Mouse (Mus musculus): ENCODE measurements around the gene Usp20. TPM values are rescaled to one million over a fixed set of nuclear protein-coding genes. Genes with fewer than 3 reads are reported as not detected.
A peak's percentile ranks its signal among the peaks of the same experiment; 100 is the strongest.

Usp20 gene
- total and polyA plus RNA-seq, 3 experiments = 3.4 to 13.8 (median 12.0) TPM

GRCm38 (mm10) chr2:30995432-30995996, 13.4 kb downstream of the Usp20 start:
- H3K27ac ChIP-seq (ENCODE audit: insufficient read depth, low read depth) = no peak overlapping the region
- no peak for TF ChIP-seq EP300 (IDR thresholded peaks at IDR 0.05; ENCODE audit: low read length)
- no peak for TF ChIP-seq NELFE (IDR thresholded peaks at IDR 0.05; ENCODE audit: low read depth, low read length)
- no peak for TF ChIP-seq CTCF (conservative IDR thresholded peaks at IDR 0.05 in 1 of 2, IDR thresholded peaks at IDR 0.05 in 1 of 2; ENCODE audit: low read depth in 2 of 2, low read length in 2 of 2)
- TF ChIP-seq SIN3A (IDR thresholded peaks at IDR 0.05; ENCODE audit: low read length) = no peak
- no peak for TF ChIP-seq JUN (IDR thresholded peaks at IDR 0.05; ENCODE audit: insufficient read depth, low read depth, low read length)
- no peak for TF ChIP-seq ELF1 (IDR thresholded peaks at IDR 0.05; ENCODE audit: low read depth, low read length)
- no peaks in the 10 kb centered on the region for H3K27me3 ChIP-seq (replicated peaks)
- no peak overlapping the region for H3K9ac ChIP-seq (ENCODE audit: insufficient read depth, low read depth)
- dilution Hi-C loops (cut with MboI; ENCODE audit: extremely low pct_ligation_motif_present, extremely low pct_unique_long_range_greater_than_20kb, low sequenced_read_pairs) = no loop called here
- peaks cover 3% of the 10 kb centered on the region for H3K9me3 ChIP-seq (replicated peaks; ENCODE audit: low read length)
- H3K36me3 ChIP-seq (replicated peaks in 1 of 2; ENCODE audit: control insufficient read depth in 1 of 2, insufficient read depth in 1 of 2, low read length in 1 of 2) = peaks cover 13 to 35% of the 10 kb centered on the region in 2 experiments
- H3K4me3 ChIP-seq (replicated peaks in 1 of 3; ENCODE audit: low read depth in 2 of 3, low read length in 2 of 3, poor library complexity in 1 of 3) = peak overlapping the region in 2 of 3 experiments; percentile 15 to 31
- H3K4me2 ChIP-seq (ENCODE audit: insufficient read depth, low read depth, poor library complexity, severe bottlenecking) = no peak overlapping the region
- no peaks in the 10 kb centered on the region for H3K4me1 ChIP-seq (ENCODE audit: control insufficient read depth in 1 of 2, insufficient read depth in 2 of 2)
- DNase-seq (ENCODE audit: extremely low read depth) = no peak
- H3K79me2 ChIP-seq (replicated peaks; ENCODE audit: control insufficient read depth, extremely low read depth, insufficient read depth, poor library complexity, severe bottlenecking) = no peaks in the 10 kb centered on the region
- in situ Hi-C loops (cut with MboI; ENCODE audit: low pct_ligation_motif_present, low pct_unique_long_range_greater_than_20kb, low sequenced_read_pairs) = no loop called here

- Histone ChIP-seq H3K4me1 (ENCODE audit: control insufficient read depth in 1 of 2, insufficient read depth in 2 of 2) (no peaks in the 10 kb centered on the region), H3K4me2 (ENCODE audit: insufficient read depth, low read depth, poor library complexity, severe bottlenecking) (no peak overlapping the region), H3K79me2 (replicated peaks; ENCODE audit: control insufficient read depth, extremely low read depth, insufficient read depth, poor library complexity, severe bottlenecking) (no peaks in the 10 kb centered on the region), H3K4me3 (replicated peaks in 1 of 3; ENCODE audit: low read depth in 2 of 3, low read length in 2 of 3, poor library complexity in 1 of 3) (no peak overlapping the region), H3K27ac (ENCODE audit: insufficient read depth, low read depth) (no peak overlapping the region), H3K9ac (ENCODE audit: insufficient read depth, low read depth) (no peak overlapping the region), H3K27me3 (replicated peaks) (no peaks in the 10 kb centered on the region), H3K9me3 (replicated peaks; ENCODE audit: low read length) (no peaks in the 10 kb centered on the region), H3K36me3 (replicated peaks in 1 of 2; ENCODE audit: control insufficient read depth in 1 of 2, insufficient read depth in 1 of 2, low read length in 1 of 2) (peaks cover 31 to 45% of the 10 kb centered on the region in 2 experiments)
- dilution Hi-C loops (cut with MboI; ENCODE audit: extremely low pct_ligation_motif_present, extremely low pct_unique_long_range_greater_than_20kb, low sequenced_read_pairs) = no loop called here
- TF ChIP-seq MAFK (IDR thresholded peaks at IDR 0.05; ENCODE audit: insufficient replicate concordance, low read length) (no peak), MYC (IDR thresholded peaks at IDR 0.05; ENCODE audit: low read depth, low read length) (no peak), ZC3H11A (IDR thresholded peaks at IDR 0.05; ENCODE audit: low read depth, low read length) (no peak), CHD1 (IDR thresholded peaks at IDR 0.05; ENCODE audit: low read depth, low read length) (no peak), HCFC1 (IDR thresholded peaks at IDR 0.05; ENCODE audit: low read depth, low read length) (no peak), JUN (IDR thresholded peaks at IDR 0.05; ENCODE audit: insufficient read depth, low read depth, low read length) (no peak), USF2 (conservative IDR thresholded peaks at IDR 0.05; ENCODE audit: low read depth, low read length) (no peak), SMC3 (IDR thresholded peaks at IDR 0.05; ENCODE audit: low read depth, low read length) (no peak), NELFE (IDR thresholded peaks at IDR 0.05; ENCODE audit: low read depth, low read length) (no peak), NRF1 (IDR thresholded peaks at IDR 0.05; ENCODE audit: low read depth, low read length) (no peak), RCOR1 (conservative IDR thresholded peaks at IDR 0.05; ENCODE audit: low read depth, low read length) (no peak), TBP (conservative IDR thresholded peaks at IDR 0.05; ENCODE audit: low read depth, low read length) (no peak), KAT2A (IDR thresholded peaks at IDR 0.05; ENCODE audit: insufficient replicate concordance, low read length) (no peak)
- no peak for DNase-seq (ENCODE audit: extremely low read depth)
- in situ Hi-C loops (cut with MboI; ENCODE audit: low pct_ligation_motif_present, low pct_unique_long_range_greater_than_20kb, low sequenced_read_pairs) = no loop called here
Observed at GRCm38 (mm10) chr2:30998443-30999260, 16.6 kb downstream of the Usp20 start.

All from CH12.LX (cell line).